Mouse (Mus musculus): ENCODE measurements around the gene Npy1r.

Npy1r gene

DNA sequence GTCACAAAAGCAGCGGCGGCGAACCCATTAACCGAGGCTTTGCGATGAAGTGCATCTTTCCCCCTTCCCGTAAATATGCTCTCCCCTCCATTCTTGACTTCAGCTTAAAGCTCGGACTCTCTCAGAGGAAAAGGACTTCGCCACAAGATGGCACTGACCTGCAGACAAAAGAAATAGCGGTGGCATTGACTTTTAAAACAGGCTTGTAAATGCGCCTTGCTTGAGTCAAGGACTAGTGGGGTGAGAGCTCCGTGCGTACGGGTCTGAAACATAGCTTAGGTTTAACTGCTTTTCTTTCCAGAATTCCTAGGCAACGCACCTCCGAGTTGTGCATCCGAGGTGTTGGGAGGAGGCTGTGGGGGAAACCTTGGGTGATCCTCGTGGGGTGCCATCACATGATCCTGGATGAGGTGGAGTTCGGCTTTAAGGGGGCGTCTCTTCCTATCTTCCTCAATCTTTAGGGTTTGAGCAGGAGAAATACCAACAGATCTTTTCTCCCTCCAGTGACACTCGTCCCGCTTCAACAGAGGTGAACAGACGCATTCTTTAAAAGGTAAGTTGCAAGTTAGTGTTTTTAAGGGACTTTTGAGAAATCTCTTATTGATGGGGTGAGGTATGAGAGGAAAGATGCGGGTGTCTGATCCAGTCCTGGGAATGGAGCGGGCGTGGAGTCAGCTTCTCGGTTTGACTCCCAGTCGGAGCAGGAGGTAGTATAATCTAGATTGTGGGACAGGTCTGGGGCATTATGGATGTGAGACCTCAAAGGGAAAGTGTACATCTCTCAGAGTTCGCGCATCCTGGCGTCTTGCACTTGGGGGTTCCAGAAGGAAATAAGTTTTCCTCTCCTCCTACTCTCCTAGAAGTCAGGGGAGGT is at the start of gene Npy1r:
TSS of gene Npy1r (plus strand) at position 223 of the 874 bp plus-strand sequence.
- DNase-seq: no peak

DNA sequence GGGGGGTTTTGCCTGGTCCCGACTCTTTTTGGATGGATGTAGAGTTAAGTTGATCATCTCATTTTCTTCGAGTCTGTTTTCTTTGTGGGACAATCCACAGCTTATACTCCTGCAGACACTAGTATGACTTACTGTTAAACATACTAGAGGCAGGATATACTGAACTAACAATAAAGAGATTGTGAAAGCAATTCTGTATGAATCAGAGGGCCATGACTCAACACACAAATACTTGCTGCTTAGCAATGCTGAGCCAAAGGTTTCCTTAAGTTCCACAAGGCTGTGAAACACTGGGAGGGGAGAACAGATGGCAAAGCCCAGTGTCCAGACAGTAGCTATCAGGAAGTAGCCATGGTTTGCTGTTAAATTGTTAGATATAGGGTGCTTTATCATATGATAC is 15.7 kb upstream of the Npy1r start:
- no peak for DNase-seq

DNA sequence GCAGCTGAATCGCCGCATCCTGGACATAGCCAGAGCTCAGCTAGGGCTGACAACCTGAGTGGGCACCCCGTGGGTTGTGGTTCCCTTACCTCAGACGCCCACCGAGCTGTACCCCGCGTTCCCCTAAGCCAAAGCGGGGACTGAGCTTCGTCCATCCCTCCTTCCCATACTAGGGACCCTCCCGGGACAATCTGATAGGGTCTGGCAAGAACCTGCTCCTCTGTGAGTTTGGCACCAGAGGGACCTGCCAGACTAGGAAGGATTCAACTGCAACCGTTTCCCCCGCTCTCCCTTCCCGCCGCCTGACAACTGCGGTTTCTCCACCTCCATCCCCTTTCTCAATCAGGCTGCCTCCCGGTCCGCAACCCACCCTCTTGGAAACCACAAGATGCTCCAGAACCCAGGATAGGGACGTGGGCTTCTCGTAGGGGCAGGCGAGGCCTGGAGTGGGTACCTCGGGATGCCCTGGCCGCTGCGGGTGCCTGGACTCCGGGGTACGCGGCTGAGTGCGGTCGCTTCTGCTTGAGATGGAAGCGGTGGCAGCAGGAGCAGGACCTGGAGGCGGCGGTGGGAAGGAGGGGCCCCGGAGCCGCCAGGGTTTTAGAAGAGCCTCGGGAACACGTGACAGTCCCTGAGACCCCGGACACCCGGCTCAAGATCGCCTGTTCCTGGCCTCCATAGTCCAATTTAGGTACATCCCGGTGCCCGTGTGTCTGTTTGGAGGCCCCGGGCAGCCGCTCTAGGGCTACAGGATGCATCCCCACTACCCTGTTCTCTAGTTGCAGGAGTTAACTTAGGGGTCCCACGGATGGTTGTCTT is 9.3 kb upstream of the Npy1r start, which contains the start of gene Npy5r:
TSS of gene Npy5r (minus strand) at position 618 of the 819 bp plus-strand sequence.
- DNase-seq: no peak

DNA sequence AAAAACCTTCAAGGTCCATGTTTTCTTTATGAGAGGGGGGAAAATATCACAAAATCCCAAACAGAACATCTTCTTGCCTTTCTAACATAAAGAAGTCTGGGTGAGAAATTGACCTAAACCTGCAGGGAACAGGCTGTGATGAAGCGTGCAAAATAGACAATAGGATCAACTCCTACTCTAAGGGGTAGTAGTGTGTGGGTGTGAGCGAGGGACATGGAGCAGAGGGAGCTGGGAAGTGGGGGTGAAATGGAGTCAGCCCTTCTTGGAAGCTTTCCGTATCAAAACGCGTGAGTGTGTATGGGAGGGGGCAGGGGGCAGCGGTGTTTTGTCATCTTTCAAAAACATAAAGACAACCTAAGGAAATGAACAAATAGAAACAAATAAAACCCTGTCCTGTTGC is 8.6 kb upstream of the Npy1r start:
- no peak for DNase-seq

DNA sequence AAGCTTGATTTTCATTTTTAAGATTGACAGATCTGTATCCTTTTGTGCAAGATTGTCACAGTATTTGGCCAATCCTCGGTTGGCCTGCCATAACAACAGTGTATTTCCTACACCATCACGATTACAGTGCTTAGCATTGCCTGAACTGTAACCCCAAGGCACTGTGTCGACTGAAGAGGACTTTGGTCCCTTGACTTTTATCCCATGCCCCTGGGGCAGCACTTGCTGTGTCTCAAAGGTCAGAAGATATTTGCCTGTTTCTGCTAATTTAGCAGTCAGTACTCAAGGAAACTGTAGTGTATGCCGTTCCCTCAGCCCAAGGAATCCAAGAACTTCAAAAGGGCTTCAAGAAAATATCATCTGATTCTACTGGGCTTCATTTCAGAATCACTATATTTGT is 8.2 kb upstream of the Npy1r start:
- no peak for DNase-seq

DNA sequence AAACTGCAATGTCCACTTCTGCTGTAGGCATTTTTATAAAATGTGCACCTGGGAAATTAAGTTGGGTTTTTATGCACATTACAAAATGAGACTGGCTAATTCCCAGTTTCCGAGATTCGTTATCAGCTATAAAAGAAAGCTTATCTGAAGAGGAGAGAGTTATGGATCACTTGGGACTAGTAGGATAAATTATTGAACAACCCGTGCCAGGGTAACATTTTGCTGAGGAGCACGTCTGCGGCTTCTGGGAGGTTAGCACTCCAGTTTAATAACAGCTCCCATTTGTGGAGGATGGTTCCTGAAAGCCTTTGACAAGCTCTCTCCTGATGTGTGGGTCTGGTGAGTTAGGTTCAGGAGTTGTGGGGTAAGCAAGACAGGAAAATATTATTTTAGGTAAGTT is 6.6 kb upstream of the Npy1r start:
- DNase-seq: no peak

DNA sequence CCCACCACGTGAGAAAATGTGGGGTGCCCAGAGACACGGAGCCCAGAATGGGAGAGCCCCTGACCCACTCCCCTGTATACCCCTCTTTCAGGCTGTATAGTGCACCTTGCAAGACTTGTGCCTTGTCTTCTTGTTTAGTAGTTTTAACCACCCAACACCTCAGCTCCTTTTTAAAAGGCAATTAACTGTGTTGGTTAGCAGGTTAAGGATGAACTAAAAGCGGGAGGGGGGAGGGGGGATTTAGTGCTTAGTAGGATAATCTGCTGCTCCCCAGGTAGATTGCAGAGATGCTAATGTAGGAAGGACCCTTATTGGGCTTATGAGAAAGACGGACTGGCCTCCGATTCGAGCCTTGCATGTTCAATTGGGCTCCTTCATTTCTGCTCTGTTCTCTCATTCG is 1.0 kb downstream of the Npy1r start:
- no peak for DNase-seq

DNA sequence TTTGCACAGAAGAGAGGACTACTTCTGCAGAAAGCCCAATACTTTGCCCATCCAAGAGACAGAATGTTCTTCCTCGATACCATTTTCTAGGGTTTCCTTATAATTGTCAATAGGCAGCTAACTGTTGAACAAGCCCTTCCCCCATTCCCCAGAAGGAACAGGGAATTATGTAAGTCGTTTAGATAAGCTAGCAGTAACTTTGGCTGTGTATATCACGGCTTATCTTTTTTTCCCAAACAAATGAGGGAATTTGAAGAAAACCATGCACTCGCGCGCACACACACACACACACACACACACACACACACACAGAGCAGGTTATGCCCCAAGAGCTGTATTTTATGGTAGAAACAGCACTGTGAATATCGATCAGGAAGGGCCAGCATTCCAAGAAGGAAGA is 1.8 kb downstream of the Npy1r start:
- DNase-seq: no peak

DNA sequence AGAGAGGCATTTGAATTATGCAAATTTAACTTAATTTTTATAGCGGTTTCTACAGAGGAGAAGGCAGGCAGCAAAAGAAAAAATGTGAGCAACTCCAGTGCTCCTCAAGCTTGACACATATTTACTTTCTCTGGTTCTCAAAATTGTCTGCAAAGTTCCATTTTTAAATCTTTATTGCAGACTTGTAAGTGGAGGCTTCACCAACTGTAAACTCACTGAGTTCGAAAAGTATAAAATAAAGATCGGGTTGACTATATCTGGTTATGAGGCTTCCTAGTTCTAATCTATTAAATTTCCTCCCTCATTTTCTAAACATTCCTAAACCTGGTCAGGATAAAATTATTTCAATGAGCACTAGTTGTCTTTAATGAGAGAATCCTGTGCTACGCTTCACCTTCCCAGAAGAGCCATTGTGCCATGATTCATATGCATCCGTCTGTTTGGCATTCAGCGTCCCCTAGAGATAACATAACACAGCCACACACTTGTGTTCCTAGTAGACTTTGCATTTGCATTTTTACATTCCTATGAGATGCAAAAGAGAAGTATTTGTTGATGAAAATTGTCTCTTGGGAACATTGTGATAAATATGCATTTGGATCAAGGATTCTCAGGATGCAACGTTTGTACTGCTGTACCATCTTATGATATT is 17.5 kb downstream of the Npy1r start:
- DNase-seq: no peak

DNA sequence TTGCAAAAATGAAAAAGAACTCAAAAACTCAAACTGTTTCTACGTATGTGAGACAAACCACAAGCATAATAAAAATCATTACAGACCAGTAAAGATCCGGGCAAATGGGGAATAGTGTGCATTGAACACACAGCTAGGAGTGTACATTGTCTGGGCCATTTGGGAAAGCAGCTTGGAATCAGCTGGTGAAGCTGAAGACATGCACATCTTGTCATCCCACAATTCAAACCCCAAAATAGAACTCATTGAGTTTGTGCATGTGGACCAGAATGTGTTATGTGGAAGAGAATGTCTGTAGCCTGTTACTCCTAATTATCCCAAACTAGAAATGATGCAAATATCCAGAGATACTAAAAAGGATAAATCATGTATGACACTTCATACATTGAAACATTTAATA is 25.8 kb downstream of the Npy1r start:
- no peak for DNase-seq

DNA sequence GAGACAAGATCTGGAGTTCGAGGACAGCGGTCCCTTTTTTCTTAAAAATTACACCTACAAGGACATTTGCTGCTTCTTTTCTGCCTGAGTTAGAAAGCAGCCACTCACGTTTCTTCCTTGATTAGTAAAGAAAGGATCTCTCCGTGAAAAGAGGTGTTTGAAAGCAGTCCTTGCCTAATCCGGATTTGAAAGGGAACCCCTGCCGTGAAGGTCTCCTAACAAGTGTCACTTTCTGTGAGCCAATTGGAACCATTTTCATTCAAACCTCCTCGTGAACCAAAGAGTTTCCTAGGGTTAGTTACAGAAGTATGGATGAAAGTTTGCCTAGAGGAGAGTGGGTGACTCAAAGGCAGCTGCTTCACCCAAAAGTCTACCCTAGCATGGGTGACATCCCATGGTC is 32.5 kb downstream of the Npy1r start:
- DNase-seq: no peak

DNA sequence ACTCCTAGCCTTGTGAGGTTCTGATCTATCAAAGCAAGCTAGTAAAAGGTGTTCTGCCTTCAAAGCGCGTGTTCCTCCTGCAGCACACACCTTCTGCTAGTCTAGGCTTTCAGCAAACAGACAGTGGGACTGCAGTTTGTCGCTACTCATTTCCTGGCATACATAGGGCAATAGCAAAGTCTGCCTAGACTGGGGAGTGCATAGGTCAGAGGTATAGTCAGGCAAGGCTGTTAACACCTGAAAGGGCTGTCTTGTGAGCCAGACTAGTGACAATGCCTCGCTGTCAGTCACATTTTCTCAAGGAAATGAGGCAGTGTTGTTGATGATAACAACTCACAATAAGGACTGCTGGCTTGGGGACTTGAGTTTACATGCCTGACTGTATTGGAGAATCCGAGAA is 35.0 kb downstream of the Npy1r start:
- DNase-seq: no peak

DNA sequence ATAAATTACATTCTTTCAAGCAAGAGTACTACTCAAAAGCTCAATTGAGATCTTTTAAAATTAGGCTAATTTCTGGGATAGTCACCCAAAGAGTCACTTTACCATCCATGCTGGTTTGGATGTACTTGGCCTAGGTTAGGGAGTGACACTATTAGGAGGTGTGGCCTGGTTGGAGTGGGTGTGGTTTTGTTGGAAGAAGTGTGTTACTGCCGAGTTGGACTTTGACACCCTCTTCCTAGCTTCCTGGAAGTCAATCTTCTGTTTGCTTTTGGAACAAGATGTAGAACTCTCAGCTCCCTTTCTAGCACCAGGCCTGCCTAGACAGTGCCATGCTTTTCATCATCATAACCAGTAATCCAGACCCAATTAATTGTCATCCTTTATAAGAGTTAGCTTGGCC is 45.4 kb downstream of the Npy1r start:
- DNase-seq: no peak

DNA sequence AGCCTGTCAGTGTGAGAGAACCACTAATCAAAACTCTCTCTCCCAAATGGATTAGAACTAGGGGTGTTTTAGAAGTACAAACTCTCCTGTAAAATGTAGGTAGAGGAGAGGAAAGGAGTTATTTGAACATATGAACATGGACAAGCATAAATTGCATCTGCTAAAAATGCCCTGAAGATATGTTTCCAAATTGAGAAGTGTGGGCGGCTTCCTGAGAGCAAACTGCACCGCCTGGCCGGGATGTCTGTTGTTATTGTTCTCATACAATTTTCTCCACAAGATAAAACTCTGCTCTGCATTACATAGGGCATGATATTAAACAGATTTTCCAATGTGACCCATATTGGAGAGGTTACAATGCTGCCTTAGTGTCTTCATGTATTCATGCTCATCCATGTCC is 48.6 kb downstream of the Npy1r start:
- DNase-seq: no peak

DNA sequence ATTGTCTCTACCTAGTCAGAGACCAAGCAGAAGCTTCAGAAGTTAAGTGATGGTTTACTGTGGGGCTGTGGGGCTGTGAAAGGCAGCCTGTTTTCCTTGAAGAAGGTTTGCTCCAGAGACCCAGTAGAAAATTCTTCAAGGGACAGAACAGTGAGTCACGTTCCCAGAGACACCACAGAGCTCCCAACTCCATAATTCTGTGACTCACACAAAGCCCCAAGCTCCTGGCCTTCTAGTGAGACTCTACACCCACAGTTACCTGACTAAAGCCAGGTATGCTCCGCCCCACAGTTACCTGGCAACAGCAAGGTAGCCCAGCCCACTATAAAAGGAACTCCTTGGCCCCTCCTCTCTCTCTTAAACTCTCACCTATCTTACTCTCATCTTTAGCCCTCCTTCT is 54.6 kb downstream of the Npy1r start:
- DNase-seq: no peak

DNA sequence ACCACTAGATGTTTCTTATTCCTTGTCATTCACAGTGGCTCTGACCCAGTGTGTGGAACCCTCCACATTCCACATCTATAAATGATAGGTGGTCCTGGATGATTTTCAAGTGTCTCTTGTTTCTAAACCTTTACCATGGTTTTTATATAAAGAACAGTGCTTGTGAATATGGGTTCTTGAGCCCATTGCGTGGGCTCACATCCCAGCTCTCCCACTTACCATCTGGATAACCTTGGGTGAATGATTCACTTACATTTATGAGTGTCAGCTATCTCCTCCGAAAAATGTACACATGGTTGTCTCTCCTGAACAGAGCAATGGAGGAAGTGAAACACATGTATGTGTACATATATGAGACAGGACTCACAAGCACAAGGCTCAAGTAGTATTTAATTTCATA is 59.2 kb downstream of the Npy1r start:
- DNase-seq: no peak
